Mouse (Mus musculus): Measurements from ENCODE around the gene Slc35c2. TPM values are rescaled to one million over a fixed set of nuclear protein-coding genes. Genes with fewer than 3 reads are reported as not detected.

Slc35c2 gene
- 90.6 and 93.9 TPM in 2 replicates for total RNA-seq (2014; fragmentation: Nextera tagmentation)
- total RNA-seq (2017): 79.6 and 89.9 TPM in 2 replicates

GRCm38 (mm10) chr2:165287202-165287984 lies at the start of gene Slc35c2:
Slc35c2 (minus strand) TSS chr2:165287869.
- peak; percentile 57 for ATAC-seq (replicated peaks; ENCODE audit: poor library complexity, severe bottlenecking)

GRCm38 (mm10) chr2:165337191-165337590 lies 49.5 kb upstream of the Slc35c2 start:
- ATAC-seq (replicated peaks; ENCODE audit: poor library complexity, severe bottlenecking): peak; percentile 47; the same call in 1 of the 2 replicates

- ATAC-seq (replicated peaks; ENCODE audit: poor library complexity, severe bottlenecking): peak; percentile 78
Observed at GRCm38 (mm10) chr2:165332610-165333210, 45.0 kb upstream of the Slc35c2 start.

- ATAC-seq (replicated peaks; ENCODE audit: poor library complexity, severe bottlenecking): peak; percentile 37
Observed at GRCm38 (mm10) chr2:165329703-165330102, 42.0 kb upstream of the Slc35c2 start.

GRCm38 (mm10) chr2:165328746-165329145 lies 41.1 kb upstream of the Slc35c2 start:
- ATAC-seq (replicated peaks; ENCODE audit: poor library complexity, severe bottlenecking): no peak

- no peak for ATAC-seq (replicated peaks; ENCODE audit: poor library complexity, severe bottlenecking)
Observed at GRCm38 (mm10) chr2:165327386-165327785, 39.7 kb upstream of the Slc35c2 start.

- ATAC-seq (replicated peaks; ENCODE audit: poor library complexity, severe bottlenecking): peak; percentile 78
Observed at GRCm38 (mm10) chr2:165326304-165327190, 38.9 kb upstream of the Slc35c2 start, which contains the start of gene Elmo2. Elmo2 (minus strand) TSS chr2:165326479.

- no peak for ATAC-seq (replicated peaks; ENCODE audit: poor library complexity, severe bottlenecking)
Observed at GRCm38 (mm10) chr2:165325521-165326303, 38.0 kb upstream of the Slc35c2 start.

- ATAC-seq (replicated peaks; ENCODE audit: poor library complexity, severe bottlenecking): no peak
Observed at GRCm38 (mm10) chr2:165323928-165324327, 36.3 kb upstream of the Slc35c2 start.

- ATAC-seq (replicated peaks; ENCODE audit: poor library complexity, severe bottlenecking): no peak
Observed at GRCm38 (mm10) chr2:165323484-165323883, 35.8 kb upstream of the Slc35c2 start.

- no peak for ATAC-seq (replicated peaks; ENCODE audit: poor library complexity, severe bottlenecking)
Observed at GRCm38 (mm10) chr2:165321981-165322735, 34.5 kb upstream of the Slc35c2 start.

GRCm38 (mm10) chr2:165321381-165321888 lies 33.8 kb upstream of the Slc35c2 start:
- ATAC-seq (replicated peaks; ENCODE audit: poor library complexity, severe bottlenecking): peak; percentile 41

GRCm38 (mm10) chr2:165320531-165321150 lies 33.0 kb upstream of the Slc35c2 start:
- peak; percentile 59 for ATAC-seq (replicated peaks; ENCODE audit: poor library complexity, severe bottlenecking)

- peak; percentile 28 for ATAC-seq (replicated peaks; ENCODE audit: poor library complexity, severe bottlenecking)
Observed at GRCm38 (mm10) chr2:165319503-165319902, 31.8 kb upstream of the Slc35c2 start.

- no peak for ATAC-seq (replicated peaks; ENCODE audit: poor library complexity, severe bottlenecking)
Observed at GRCm38 (mm10) chr2:165318941-165319340, 31.3 kb upstream of the Slc35c2 start.

- ATAC-seq (replicated peaks; ENCODE audit: poor library complexity, severe bottlenecking): no peak
Observed at GRCm38 (mm10) chr2:165317621-165318263, 30.1 kb upstream of the Slc35c2 start.

GRCm38 (mm10) chr2:165316837-165317473 lies 29.3 kb upstream of the Slc35c2 start:
- ATAC-seq (replicated peaks; ENCODE audit: poor library complexity, severe bottlenecking): peak; percentile 26

Measured in granulocyte monocyte progenitor cell, adult 5-6 weeks (primary cell).